Mouse (Mus musculus) heart, postnatal 0 days (tissue): ENCODE measurements at regions not wholly inside any gene's neighbourhood (a gene's known extent, or its start where the extent isn't known, plus 50 kb on each side); places are given as distances from the start of the nearest gene placed in this dataset.

Experiments
- CTCF ChIP-seq: IDR thresholded peaks from 2 replicates; pipeline ENCODE4 v1.5.1; 2016; ENCODE audit warnings: antibody characterized with exemption, control low read depth, low read depth
- EP300 ChIP-seq: IDR thresholded peaks from 2 replicates; pipeline ENCODE4 v1.6.1; 2016; ENCODE audit warnings: antibody characterized with exemption, low read depth

DNA sequence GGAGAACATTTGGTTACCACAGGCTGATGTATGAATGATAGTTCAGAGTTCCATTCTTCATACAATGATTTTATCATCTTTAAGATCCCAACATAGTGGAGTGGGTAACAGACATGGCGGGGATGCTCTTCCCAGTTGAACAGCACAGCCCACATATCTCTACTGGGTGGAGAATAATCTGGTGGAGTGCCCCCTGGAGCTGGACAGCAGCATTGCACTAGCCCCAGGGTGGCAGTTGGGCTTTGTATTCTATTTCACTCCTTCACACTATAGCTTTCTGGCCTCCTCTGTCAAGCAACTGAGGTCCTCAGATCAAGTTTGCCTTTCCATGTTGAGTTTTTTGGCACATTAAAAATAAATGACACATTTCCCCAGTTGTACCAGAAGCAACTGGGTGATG, 569.4 kb upstream of the Mki67 start:
- TF ChIP-seq CTCF (no peak), EP300 (no peak)
